Mouse (Mus musculus): ENCODE measurements around the gene Grik4.

Gene Grik4

GRCm38 (mm10) chr9:42742385-42742784 is 201.9 kb downstream of the Grik4 start:
- CTCF ChIA-PET = no interaction called here

GRCm38 (mm10) chr9:42736697-42737335 is 207.5 kb downstream of the Grik4 start:
- CTCF ChIA-PET = no interaction called here

GRCm38 (mm10) chr9:42735086-42735485 is 209.2 kb downstream of the Grik4 start:
- CTCF ChIA-PET = no interaction called here

GRCm38 (mm10) chr9:42732731-42733318 is 211.5 kb downstream of the Grik4 start:
- CTCF ChIA-PET = no interaction called here

GRCm38 (mm10) chr9:42728472-42728871 is 215.8 kb downstream of the Grik4 start:
- CTCF ChIA-PET = no interaction called here

- CTCF ChIA-PET = no interaction called here
These were observed 216.6 kb downstream of the Grik4 start for GRCm38 (mm10) chr9:42727661-42728060.

GRCm38 (mm10) chr9:42727186-42727585 is 217.1 kb downstream of the Grik4 start:
- CTCF ChIA-PET = no interaction called here

- CTCF ChIA-PET = no interaction called here
These were observed 220.2 kb downstream of the Grik4 start for GRCm38 (mm10) chr9:42724099-42724498.

- CTCF ChIA-PET = no interaction called here
These were observed 221.8 kb downstream of the Grik4 start for GRCm38 (mm10) chr9:42722501-42722900.

GRCm38 (mm10) chr9:42721718-42722117 is 222.6 kb downstream of the Grik4 start:
- CTCF ChIA-PET = no interaction called here

- CTCF ChIA-PET = no interaction called here
These were observed 223.1 kb downstream of the Grik4 start for GRCm38 (mm10) chr9:42721146-42721545.

- CTCF ChIA-PET = no interaction called here
These were observed 230.4 kb downstream of the Grik4 start for GRCm38 (mm10) chr9:42713912-42714311.

- CTCF ChIA-PET = no interaction called here
These were observed 238.4 kb downstream of the Grik4 start for GRCm38 (mm10) chr9:42705848-42706247.

GRCm38 (mm10) chr9:42703191-42703854 is 241.0 kb downstream of the Grik4 start:
- CTCF ChIA-PET = no interaction called here

- CTCF ChIA-PET = no interaction called here
These were observed 241.8 kb downstream of the Grik4 start for GRCm38 (mm10) chr9:42702231-42703132.

- CTCF ChIA-PET = no interaction called here
These were observed 242.6 kb downstream of the Grik4 start for GRCm38 (mm10) chr9:42701729-42702128.

- CTCF ChIA-PET = interaction anchor here (0.6 kb wide), 1 partner anchor 888 kb away, joined by 3 read pairs; no protein-coding TSS in a partner anchor
These were observed 251.3 kb downstream of the Grik4 start for GRCm38 (mm10) chr9:42693024-42693423.

- CTCF ChIA-PET = no interaction called here
These were observed 256.1 kb downstream of the Grik4 start for GRCm38 (mm10) chr9:42688143-42688542.

GRCm38 (mm10) chr9:42686104-42686503 is 258.2 kb downstream of the Grik4 start:
- CTCF ChIA-PET = no interaction called here

- CTCF ChIA-PET = no interaction called here
These were observed 270.3 kb downstream of the Grik4 start for GRCm38 (mm10) chr9:42674017-42674412.

GRCm38 (mm10) chr9:42673385-42674016 is 270.8 kb downstream of the Grik4 start:
- CTCF ChIA-PET = no interaction called here

- CTCF ChIA-PET = no interaction called here
These were observed 271.3 kb downstream of the Grik4 start for GRCm38 (mm10) chr9:42672982-42673381.

Measured in spleen, embryonic (tissue).